Mouse (Mus musculus) MEL (cell line): ENCODE measurements around the gene Serhl. TPM values are rescaled to one million over a fixed set of nuclear protein-coding genes. Genes with fewer than 3 reads are reported as not detected.
A peak's percentile ranks its signal among the peaks of the same experiment; 100 is the strongest.

ENCODE experiments used
- DNase-seq: peaks from one replicate; pipeline ENCODE4 v3.0.0; 2011; ENCODE audit warnings: low read depth, low spot score
- H3K27ac ChIP-seq: 2 replicates; pipeline ENCODE4 v1.5.1; 2012; ENCODE audit warnings: low read depth, mild to moderate bottlenecking, control low read depth, low read length, moderate library complexity; ENCODE audit not compliant: control insufficient read depth
- H3K27me3 ChIP-seq, 2 experiments: fragments of 150-350 bp in 1 of 2; sonication (generic) in 1 of 2; 2 replicates each; pipeline ENCODE4 v1.6.1; 2012; ENCODE audit warnings: low read length in 2 of 2, mild to moderate bottlenecking in 2 of 2, improper control_type of control experiment in 1 of 2, moderate library complexity in 1 of 2; ENCODE audit not compliant: insufficient read depth in 2 of 2, control insufficient read depth in 1 of 2
- H3K36me3 ChIP-seq, 2 experiments: 2 replicates each; pipeline ENCODE4 v1.6.1; 2012 to 2014; ENCODE audit warnings: low read length in 2 of 2, improper control_type of control experiment in 1 of 2, inconsistent platforms in 1 of 2, mild to moderate bottlenecking in 1 of 2; ENCODE audit not compliant: insufficient read depth in 2 of 2, control insufficient read depth in 1 of 2
- H3K4me1 ChIP-seq, 2 experiments: fragments of 150-350 bp in 1 of 2; sonication (generic) in 1 of 2; 2 replicates each; pipeline ENCODE4 v1.6.1; 2012; ENCODE audit warnings: low read length in 2 of 2, improper control_type of control experiment in 1 of 2, mild to moderate bottlenecking in 1 of 2; ENCODE audit not compliant: insufficient read depth in 2 of 2, control insufficient read depth in 1 of 2
- H3K4me3 ChIP-seq, 2 experiments: fragments of 150-350 bp in 1 of 2; sonication (generic) in 1 of 2; 2 replicates each; pipeline ENCODE4 v1.5.1; 2012; ENCODE audit warnings: low read depth in 2 of 2, low read length in 2 of 2, mild to moderate bottlenecking in 2 of 2, moderate library complexity in 2 of 2, control low read depth in 1 of 2, improper control_type of control experiment in 1 of 2; ENCODE audit not compliant: control insufficient read depth in 1 of 2, insufficient read depth in 1 of 2
- H3K79me2 ChIP-seq: 2 replicates; pipeline ENCODE4 v1.6.1; 2012; ENCODE audit warnings: mild to moderate bottlenecking, low read length, moderate library complexity; ENCODE audit not compliant: control insufficient read depth, poor library complexity, insufficient read depth
- H3K9ac ChIP-seq: 2 replicates; pipeline ENCODE4 v1.6.1; 2012; ENCODE audit warnings: low read depth, mild to moderate bottlenecking, control low read depth, low read length, moderate library complexity; ENCODE audit not compliant: control insufficient read depth, poor library complexity, severe bottlenecking
- H3K9me3 ChIP-seq: fragments of 150-350 bp; sonication (generic); replicated peaks from 2 replicates; pipeline ENCODE4 v1.6.1; 2012; ENCODE audit warnings: mild to moderate bottlenecking, low read length, improper control_type of control experiment, moderate library complexity; ENCODE audit not compliant: insufficient read depth
- CHD1 ChIP-seq: IDR thresholded peaks from 2 replicates; pipeline ENCODE4 v1.6.1; 2012; ENCODE audit warnings: low read depth, mild to moderate bottlenecking, inconsistent platforms, low read length, improper control_type of control experiment
- CHD2 ChIP-seq: IDR thresholded peaks from 2 replicates; pipeline ENCODE4 v1.6.1; 2011; ENCODE audit warnings: low read length, improper control_type of control experiment
- CTCF ChIP-seq, 3 experiments: IDR thresholded peaks in 2 of 3; conservative IDR thresholded peaks in 1 of 3; 2 replicates each; pipeline ENCODE4 v1.5.1; 2011 to 2012; ENCODE audit warnings: low read length in 3 of 3, low read depth in 2 of 3, mild to moderate bottlenecking in 2 of 3, improper control_type of control experiment in 1 of 3, inconsistent platforms in 1 of 3, mixed read lengths in 1 of 3, moderate library complexity in 1 of 3; ENCODE audit not compliant: control insufficient read depth in 1 of 3, insufficient read depth in 1 of 3, poor library complexity in 1 of 3, severe bottlenecking in 1 of 3
- ELF1 ChIP-seq: IDR thresholded peaks from 2 replicates; pipeline ENCODE4 v1.6.1; 2014; ENCODE audit warnings: low read depth, mild to moderate bottlenecking, inconsistent platforms, low read length, improper control_type of control experiment, moderate library complexity
- ETS1 ChIP-seq: IDR thresholded peaks from 2 replicates; pipeline ENCODE4 v1.6.1; 2012; ENCODE audit warnings: low read depth, mild to moderate bottlenecking, inconsistent platforms, low read length, improper control_type of control experiment, moderate library complexity
- HCFC1 ChIP-seq: IDR thresholded peaks from 2 replicates; pipeline ENCODE4 v1.6.1; 2012; ENCODE audit warnings: low read depth, mild to moderate bottlenecking, inconsistent platforms, low read length, improper control_type of control experiment, moderate library complexity
- MAX ChIP-seq: IDR thresholded peaks from 2 replicates; pipeline ENCODE4 v1.6.1; 2011; ENCODE audit warnings: low read length, improper control_type of control experiment
- MAZ ChIP-seq: IDR thresholded peaks from 2 replicates; pipeline ENCODE4 v1.6.1; 2012; ENCODE audit warnings: low read depth, mild to moderate bottlenecking, inconsistent platforms, low read length, improper control_type of control experiment
- MXI1 ChIP-seq: IDR thresholded peaks from 2 replicates; pipeline ENCODE4 v1.6.1; 2011; ENCODE audit warnings: mild to moderate bottlenecking, low read depth, low read length, improper control_type of control experiment
- NELFE ChIP-seq: IDR thresholded peaks from 2 replicates; pipeline ENCODE4 v1.6.1; 2011; ENCODE audit warnings: low read depth, low read length, improper control_type of control experiment
- POLR2A ChIP-seq, 2 experiments: IDR thresholded peaks; 2 replicates each; pipeline ENCODE4 v1.6.1; 2011 to 2012; ENCODE audit warnings: low read length in 2 of 2, mild to moderate bottlenecking in 2 of 2, control low read depth in 1 of 2, improper control_type of control experiment in 1 of 2, low read depth in 1 of 2, moderate library complexity in 1 of 2; ENCODE audit not compliant: control insufficient read depth in 1 of 2, insufficient read depth in 1 of 2, poor library complexity in 1 of 2
- POLR2AphosphoS2 ChIP-seq: IDR thresholded peaks from 2 replicates; pipeline ENCODE4 v1.6.1; 2011; ENCODE audit warnings: low read length, improper control_type of control experiment
- POLR2AphosphoS5 ChIP-seq: IDR thresholded peaks from 2 replicates; pipeline ENCODE4 v1.6.1; 2012; ENCODE audit warnings: low read depth, borderline replicate concordance, mild to moderate bottlenecking, inconsistent platforms, low read length, moderate library complexity, mixed read lengths
- RAD21 ChIP-seq: IDR thresholded peaks from 2 replicates; pipeline ENCODE4 v1.6.1; 2011; ENCODE audit warnings: mild to moderate bottlenecking, low read depth, low read length, improper control_type of control experiment
- SIN3A ChIP-seq: IDR thresholded peaks from 2 replicates; pipeline ENCODE4 v1.6.1; 2012; ENCODE audit warnings: low read length, improper control_type of control experiment, inconsistent platforms
- TAL1 ChIP-seq: IDR thresholded peaks from 2 replicates; pipeline ENCODE4 v1.6.1; 2012; ENCODE audit warnings: mild to moderate bottlenecking, inconsistent platforms, low read length, moderate library complexity, mixed read lengths
- TBP ChIP-seq: IDR thresholded peaks from 2 replicates; pipeline ENCODE4 v1.8.0; 2011; ENCODE audit warnings: low read depth, low read length, improper control_type of control experiment
- TCF12 ChIP-seq: IDR thresholded peaks from 2 replicates; pipeline ENCODE4 v1.6.1; 2014; ENCODE audit warnings: low read depth, mild to moderate bottlenecking, inconsistent platforms, low read length, improper control_type of control experiment, moderate library complexity
- ZMIZ1 ChIP-seq: IDR thresholded peaks from 2 replicates; pipeline ENCODE4 v1.6.1; 2012; ENCODE audit warnings: low read depth, mild to moderate bottlenecking, inconsistent platforms, low read length, improper control_type of control experiment, moderate library complexity
- polyA plus RNA-seq, 2 experiments: library from polyadenylated mRNA; stranded (reverse) in 1 of 2; unstranded in 1 of 2; fragments of >175 nt in 1 of 2; fragments of >200 nt in 1 of 2; gene quantifications; 2 replicates each; pipeline versions ENCODE4 v1.2.1 to v1.2.4; 2012; ENCODE audit warnings: low replicate concordance in 2 of 2, low read depth in 1 of 2; ENCODE audit not compliant: insufficient read length in 2 of 2, insufficient read depth in 1 of 2, missing spikeins in 1 of 2
- total RNA-seq: library from RNA; depleted of rRNA; stranded (reverse); fragments of 300-350 nt; gene quantifications from 2 replicates; pipeline ENCODE4 v1.2.3, GENCODE M21; 2012

Gene Serhl
- total and polyA plus RNA-seq, 3 experiments: 19.6 to 57.3 TPM; not detected in 1

- Histone ChIP-seq H3K79me2 (peaks cover 54% of the 10 kb centered on the region), H3K4me3 (peak overlapping the region; percentile 97 to 98), H3K27me3 (no peaks in the 10 kb centered on the region), H3K4me1 (peaks cover 0 to 16% of the 10 kb centered on the region in 2 experiments; a peak in 2 of 4 replicates), H3K36me3 (peaks cover 2 to 7% of the 10 kb centered on the region in 2 experiments), H3K9me3 (no peaks in the 10 kb centered on the region), H3K9ac (peak overlapping the region; percentile 91), H3K27ac (peak overlapping the region; percentile 66)
- TF ChIP-seq POLR2AphosphoS2 (no peak), MXI1 (peak; percentile 42; the same call in 1 of the 2 replicates), RAD21 (no peak), TCF12 (peak; percentile 11; the same call in 1 of the 2 replicates), CHD2 (no peak), CHD1 (peak; percentile 92; the same call in 1 of the 2 replicates), MAZ (no peak), TBP (no peak), MAX (peak; percentile 25; the same call in 1 of the 2 replicates), SIN3A (peak; percentile 24; the same call in 1 of the 2 replicates)
- DNase-seq: peak; percentile 64
Measured at GRCm38 (mm10) chr15:83148395-83148794, 59.1 kb downstream of the Serhl start.

GRCm38 (mm10) chr15:83148801-83149195, 59.5 kb downstream of the Serhl start:
- Histone ChIP-seq H3K36me3 (peaks cover 2 to 7% of the 10 kb centered on the region in 2 experiments), H3K4me1 (peaks cover 0 to 16% of the 10 kb centered on the region in 2 experiments; a peak in 2 of 4 replicates), H3K79me2 (peaks cover 51% of the 10 kb centered on the region), H3K27me3 (no peaks in the 10 kb centered on the region), H3K4me3 (peak overlapping the region; percentile 97 to 98), H3K27ac (peak overlapping the region; percentile 66), H3K9me3 (no peaks in the 10 kb centered on the region), H3K9ac (peak overlapping the region; percentile 91)
- TF ChIP-seq MXI1: peak; percentile 50; the same call in 1 of the 2 replicates
- TF ChIP-seq CHD2: no peak
- TF ChIP-seq ETS1: no peak
- TF ChIP-seq ZMIZ1: no peak
- peak; percentile 62 for DNase-seq

- peak within 1 kb of the TSS; percentile 91 for H3K9ac ChIP-seq
- no peaks in the 10 kb centered on the region for H3K27me3 ChIP-seq
- peak; percentile 98 for DNase-seq
- peaks cover 2 to 7% of the 10 kb centered on the region in 2 experiments; a peak in 3 of 4 replicates for H3K36me3 ChIP-seq
- TF ChIP-seq POLR2AphosphoS5: peak; percentile 99
- no peak for TF ChIP-seq TAL1
- peak; percentile 91 for TF ChIP-seq ELF1
- TF ChIP-seq TCF12: peak; percentile 56
- TF ChIP-seq CTCF (IDR thresholded peaks at IDR 0.05 in 2 of 3, conservative IDR thresholded peaks at IDR 0.05 in 1 of 3; ENCODE audit: control insufficient read depth in 1 of 3, insufficient read depth in 1 of 3, low read depth in 2 of 3, low read length in 3 of 3, poor library complexity in 1 of 3, severe bottlenecking in 1 of 3): no peak
- peak; percentile 92 for TF ChIP-seq NELFE
- TF ChIP-seq POLR2AphosphoS2: peak; percentile 100
- no peak for TF ChIP-seq MAX
- TF ChIP-seq TBP: peak; percentile 99
- peak; percentile 96 to 99 for TF ChIP-seq POLR2A (IDR thresholded peaks at IDR 0.05; ENCODE audit: control insufficient read depth in 1 of 2, insufficient read depth in 1 of 2, low read depth in 1 of 2, low read length in 2 of 2, poor library complexity in 1 of 2)
- TF ChIP-seq HCFC1: peak; percentile 88
- TF ChIP-seq ETS1: peak; percentile 91
- peak; percentile 97 for TF ChIP-seq CHD2
- peak; percentile 100 for TF ChIP-seq ZMIZ1
- TF ChIP-seq SIN3A: peak; percentile 88
- H3K4me1 ChIP-seq: peaks cover 0 to 16% of the 10 kb centered on the region in 2 experiments; a peak in 2 of 4 replicates
- peak within 1 kb of the TSS; percentile 97 to 98 for H3K4me3 ChIP-seq
- peaks cover 45% of the 10 kb centered on the region for H3K79me2 ChIP-seq
- H3K9me3 ChIP-seq: no peaks in the 10 kb centered on the region
- H3K27ac ChIP-seq: peak within 1 kb of the TSS; percentile 94
Measured at GRCm38 (mm10) chr15:83149196-83150072, 60.1 kb downstream of the Serhl start, which contains the start of gene Poldip3. Gene Poldip3 (minus strand): TSS chr15:83149384.
